Mouse (Mus musculus) embryonic stem cell, embryonic (primary cell): ENCODE measurements at regions not wholly inside any gene's neighbourhood (a gene's known extent, or its start where the extent isn't known, plus 50 kb on each side); places are given as distances from the start of the nearest gene placed in this dataset.

Experiments
- CTCF ChIA-PET, 4 experiments: fragments of 300-600 bp in 2 of 4; fragments of 350-600 bp in 2 of 4; sonication (Branson Sonifier 250); formaldehyde crosslinking; loops; one replicate each; lab custom pipeline; 2022; ENCODE audit warnings: inconsistent platforms in 2 of 4; lab: Charles Lee
- POLR2A ChIA-PET, 4 experiments: fragments of 300-600 bp in 2 of 4; fragments of 350-600 bp in 2 of 4; sonication (Branson Sonifier 250); formaldehyde crosslinking; loops; one replicate each; lab custom pipeline; 2022; ENCODE audit warnings: antibody characterized with exemption in 4 of 4, inconsistent platforms in 1 of 4; lab: Charles Lee

DNA sequence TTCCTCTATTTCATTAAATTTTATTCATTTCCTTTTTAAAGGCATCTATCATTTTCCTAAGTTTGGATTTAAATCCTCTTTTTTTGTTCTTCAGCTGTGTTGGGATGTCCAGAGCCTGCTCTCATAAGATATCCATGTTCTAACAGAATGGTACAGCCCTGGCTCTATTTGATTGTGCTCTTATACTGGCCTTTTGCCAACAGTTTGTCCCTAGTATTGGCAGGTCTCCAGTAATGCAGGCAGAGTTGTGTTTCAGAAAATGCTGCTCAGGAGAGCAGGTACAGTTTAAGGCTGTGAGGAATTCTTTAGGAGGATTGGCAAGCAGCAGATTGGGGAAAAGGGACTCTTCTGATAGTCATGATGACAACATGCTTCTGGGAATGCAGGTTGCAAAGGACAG lies 797.1 kb upstream of the Slit2 start:
- CTCF ChIA-PET = no interaction called here
- POLR2A ChIA-PET = no interaction called here

GRCm38 (mm10) chr5:47202164-47202914 lies 780.6 kb upstream of the Slit2 start:
- POLR2A ChIA-PET = no interaction called here
- CTCF ChIA-PET = interaction anchor here in 1 of 4 experiments (0.5 kb wide), 1 partner anchor 629 kb away, joined by 6 read pairs; no protein-coding TSS in a partner anchor

GRCm38 (mm10) chr5:47202915-47203296 lies 780.0 kb upstream of the Slit2 start:
- CTCF ChIA-PET = interaction anchor here in 1 of 4 experiments (0.5 kb wide), 1 partner anchor 629 kb away, joined by 6 read pairs; no protein-coding TSS in a partner anchor

GRCm38 (mm10) chr5:47210542-47210941 lies 772.4 kb upstream of the Slit2 start:
- ChIA-PET POLR2A (no interaction called here), CTCF (no interaction called here)

More at GRCm38 (mm10) chr5:47202915-47203296, 780.0 kb upstream of the Slit2 start:
- POLR2A ChIA-PET = no interaction called here

- ChIA-PET POLR2A (no interaction called here), CTCF (no interaction called here)
Observed at GRCm38 (mm10) chr5:47215421-47215820, 767.5 kb upstream of the Slit2 start.

DNA sequence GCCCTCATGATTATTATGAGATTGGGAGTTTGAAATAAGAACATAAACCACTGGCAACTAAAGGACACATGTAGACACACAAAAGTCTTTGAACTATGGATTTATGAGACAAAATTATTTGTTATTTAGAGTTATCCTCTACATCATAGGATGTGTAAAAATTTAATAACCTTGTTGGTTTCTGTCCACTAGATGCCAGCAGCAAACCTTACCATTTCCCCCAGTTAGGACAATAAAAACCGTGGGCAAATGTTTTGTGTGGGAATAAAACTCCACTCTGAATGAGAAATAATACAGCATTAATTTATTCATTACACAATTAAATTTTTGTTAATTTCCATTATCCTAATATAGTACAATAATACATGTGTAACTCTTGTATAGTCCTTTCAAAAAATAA lies 757.7 kb upstream of the Slit2 start:
- POLR2A ChIA-PET = no interaction called here
- CTCF ChIA-PET = no interaction called here

DNA sequence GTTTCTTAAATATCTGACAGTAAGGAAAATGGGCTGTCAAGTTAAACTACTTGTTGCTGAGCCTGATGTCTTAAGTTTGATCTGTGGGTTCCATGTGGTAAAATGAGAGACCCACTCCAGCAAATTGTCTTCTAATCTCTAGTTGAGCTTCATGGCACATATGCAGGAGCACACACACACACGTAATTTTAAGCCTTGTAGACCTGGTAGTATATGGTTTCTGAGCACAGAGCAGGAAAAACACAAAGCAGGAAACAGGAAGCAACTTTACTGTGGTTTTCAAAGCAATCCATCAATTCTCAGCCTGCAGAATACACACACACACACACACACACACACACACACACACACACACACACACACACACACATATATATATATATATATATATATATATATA lies 746.8 kb upstream of the Slit2 start:
- CTCF ChIA-PET = no interaction called here

GRCm38 (mm10) chr5:47240060-47240459 lies 742.9 kb upstream of the Slit2 start:
- ChIA-PET CTCF (no interaction called here), POLR2A (no interaction called here)

More for the DNA sequence above, 746.8 kb upstream of the Slit2 start:
- POLR2A ChIA-PET = no interaction called here

GRCm38 (mm10) chr5:47240586-47240985 lies 742.4 kb upstream of the Slit2 start:
- ChIA-PET POLR2A (no interaction called here), CTCF (no interaction called here)

DNA sequence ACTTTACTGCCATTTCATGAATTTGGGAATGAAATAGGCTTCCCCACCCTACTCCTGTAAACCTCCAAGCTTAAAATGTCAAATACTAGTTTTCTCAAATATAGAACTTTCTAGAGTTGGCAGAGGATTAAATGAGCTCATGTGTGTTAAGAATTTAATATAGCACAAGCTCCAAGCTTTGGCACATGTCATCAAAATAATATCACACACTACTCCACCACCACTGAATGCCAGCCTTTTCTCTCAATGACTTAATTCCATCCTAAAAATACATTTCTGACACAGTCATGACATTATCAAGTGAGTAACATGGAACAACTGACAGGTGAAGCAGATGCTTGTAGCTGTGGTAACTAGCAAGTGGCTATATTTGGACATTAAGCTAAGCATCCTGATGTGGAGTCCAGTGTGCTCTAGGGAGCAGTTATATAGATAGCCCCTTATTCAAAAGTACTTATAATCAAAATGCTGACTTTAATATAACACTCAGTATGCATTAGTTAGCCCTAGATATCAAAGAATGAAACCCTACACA lies 728.0 kb upstream of the Slit2 start:
- POLR2A ChIA-PET = no interaction called here
- CTCF ChIA-PET = no interaction called here

GRCm38 (mm10) chr5:47261658-47262411 lies 721.1 kb upstream of the Slit2 start:
- ChIA-PET CTCF (interaction anchor here in 1 of 4 experiments (0.6 kb wide), 1 partner anchor 618 kb away, joined by 3 read pairs; no protein-coding TSS in a partner anchor), POLR2A (no interaction called here)

- POLR2A ChIA-PET = no interaction called here
- CTCF ChIA-PET = no interaction called here
Observed at GRCm38 (mm10) chr5:47272642-47273041, 710.3 kb upstream of the Slit2 start.

DNA sequence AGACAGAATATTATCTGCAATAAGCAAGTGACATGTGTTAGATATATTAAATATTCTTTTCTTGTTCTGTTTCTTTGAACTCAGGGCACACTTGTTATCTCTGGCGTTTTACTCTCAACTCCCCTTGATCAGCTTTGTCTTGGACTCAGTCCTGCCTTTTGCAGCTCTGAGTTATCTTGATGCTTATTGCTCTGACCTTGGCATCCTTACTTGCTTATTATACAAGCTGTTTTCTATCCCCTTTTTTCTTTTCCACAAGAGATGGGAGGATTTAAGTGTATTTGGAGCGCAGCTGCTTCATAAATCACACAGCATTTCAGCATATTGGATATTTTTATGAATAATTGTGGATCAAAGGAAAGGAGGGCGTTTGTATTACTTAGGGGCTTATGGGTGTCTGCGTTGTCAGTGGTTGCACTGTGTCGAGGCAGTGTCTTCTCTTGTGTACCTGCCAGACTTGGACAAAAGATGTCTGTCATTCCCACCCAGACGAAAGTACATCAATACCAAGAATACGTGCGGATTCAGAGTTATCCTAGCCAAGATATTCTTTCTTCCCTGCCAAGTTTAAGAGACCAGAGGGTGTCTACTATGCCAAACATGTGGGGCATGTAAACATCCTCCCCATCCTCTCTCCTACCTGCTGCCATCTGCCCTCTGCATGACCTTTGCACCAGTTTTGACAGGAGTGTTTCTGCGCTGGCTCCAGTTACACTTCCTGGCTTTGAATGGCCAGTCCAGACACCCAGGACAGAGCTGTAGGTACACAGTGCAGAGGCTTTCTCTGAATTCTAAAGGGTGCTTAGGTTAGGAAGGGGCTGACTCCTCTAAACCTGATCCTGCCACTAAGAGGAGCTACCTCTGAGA lies 709.3 kb upstream of the Slit2 start:
- CTCF ChIA-PET = no interaction called here
- POLR2A ChIA-PET = no interaction called here

- CTCF ChIA-PET = no interaction called here
- POLR2A ChIA-PET = no interaction called here
Observed at GRCm38 (mm10) chr5:47274256-47274638, 708.7 kb upstream of the Slit2 start.

- ChIA-PET CTCF (no interaction called here), POLR2A (no interaction called here)
Observed at GRCm38 (mm10) chr5:47276231-47277195, 706.4 kb upstream of the Slit2 start.

DNA sequence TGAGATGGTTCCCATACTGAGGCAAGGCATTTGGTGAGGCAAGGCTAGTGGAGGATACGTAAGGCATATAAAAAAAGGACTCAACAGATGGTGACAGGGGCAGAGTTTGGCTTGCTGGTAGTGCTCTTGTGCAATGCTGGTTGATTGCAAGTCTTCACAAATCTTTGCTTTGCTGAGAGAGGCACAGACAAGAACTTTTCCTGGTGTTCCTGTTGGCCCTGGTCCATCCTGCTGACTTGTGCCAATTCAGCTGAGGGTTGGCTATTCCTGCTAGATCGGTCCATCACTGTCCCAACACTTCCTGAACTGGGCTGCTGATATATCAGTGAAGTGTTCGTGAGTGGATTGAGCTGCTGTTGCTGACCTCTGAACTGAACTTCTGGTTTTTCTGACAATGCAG lies 703.3 kb upstream of the Slit2 start:
- ChIA-PET CTCF (no interaction called here), POLR2A (interaction anchor here in 1 of 4 experiments (0.7 kb wide), 1 partner anchor 10 kb away, joined by 3 read pairs; no protein-coding TSS in a partner anchor)

GRCm38 (mm10) chr5:47299602-47300001 lies 683.3 kb upstream of the Slit2 start:
- ChIA-PET POLR2A (no interaction called here), CTCF (no interaction called here)

- ChIA-PET POLR2A (no interaction called here), CTCF (no interaction called here)
Observed at GRCm38 (mm10) chr5:47317506-47317905, 665.4 kb upstream of the Slit2 start.
